Mouse (Mus musculus) myocyte (in vitro differentiated cells): Measurements from ENCODE around the gene Gm10134.

Experiments used
- CEBPB ChIP-seq: IDR thresholded peaks from 2 replicates; pipeline ENCODE4 v1.6.1; 2011; ENCODE audit warnings: mild to moderate bottlenecking, moderate library complexity; ENCODE audit not compliant: poor library complexity, insufficient read depth, severe bottlenecking
- E2F4 ChIP-seq: IDR thresholded peaks from one replicate; pipeline ENCODE4 v1.6.1; 2011; ENCODE audit warnings: mild to moderate bottlenecking, control low read depth, moderate library complexity; ENCODE audit not compliant: insufficient read depth
- MAX ChIP-seq: IDR thresholded peaks from one replicate; pipeline ENCODE4 v1.6.1; 2011; ENCODE audit warnings: low read depth, mild to moderate bottlenecking, control low read depth
- MYOD1 ChIP-seq, 3 experiments: IDR thresholded peaks; one replicate each; pipeline ENCODE4 v1.6.1; 2011; ENCODE audit warnings: control low read depth in 2 of 3, low read depth in 2 of 3, mild to moderate bottlenecking in 2 of 3, moderate library complexity in 1 of 3; ENCODE audit not compliant: insufficient read length in 2 of 3, control insufficient read depth in 1 of 3
- POLR2A ChIP-seq: IDR thresholded peaks from one replicate; pipeline ENCODE4 v1.6.1; 2011; ENCODE audit warnings: low read depth, mild to moderate bottlenecking, control low read depth, moderate library complexity; ENCODE audit not compliant: insufficient read length
- REST ChIP-seq: IDR thresholded peaks from one replicate; pipeline ENCODE4 v1.6.1; 2011; ENCODE audit warnings: mild to moderate bottlenecking, control low read depth, moderate library complexity; ENCODE audit not compliant: insufficient read depth, insufficient read length
- SRF ChIP-seq: IDR thresholded peaks from one replicate; pipeline ENCODE4 v1.6.1; 2011; ENCODE audit warnings: low read depth; ENCODE audit not compliant: control insufficient read depth, insufficient read length
- USF1 ChIP-seq: IDR thresholded peaks from one replicate; pipeline ENCODE4 v1.6.1; 2011; ENCODE audit warnings: low read depth, mild to moderate bottlenecking, control low read depth, moderate library complexity

GRCm38 (mm10) chr2:28495207-28495756 is 10.6 kb upstream of the Gm10134 start:
- no peak for TF ChIP-seq SRF
- no peak for TF ChIP-seq USF1
- TF ChIP-seq MAX, result no peak
- no peak for TF ChIP-seq REST
- no peak for TF ChIP-seq MYOD1 (IDR thresholded peaks at IDR 0.05; ENCODE audit: control insufficient read depth in 1 of 3, insufficient read length in 2 of 3, low read depth in 2 of 3)
- TF ChIP-seq POLR2A, result no peak
- TF ChIP-seq CEBPB, result no peak
- no peak for TF ChIP-seq E2F4
